ENCODE assay signal across 12 mouse cellular contexts in genomic region chrX:151054489-151054888, GRCm38 (mm10). TPM values are rescaled to one million over a fixed set of nuclear protein-coding genes. Genes with fewer than 3 reads are reported as not detected.
DNase-seq lines count a peak whose midpoint lies in the region; ATAC-seq lines count a peak whose summit lies in the region.
"Had no signal": no experiment of that assay in that cellular context is flagged by ENCODE, and none has a peak within 500 bp of the region (broad histone marks: within the 10 kb centered on the region; RNA-seq: fewer than 3 reads in every experiment).

No protein-coding gene starts in this region.

- WGBS in kidney, embryonic 14.5 days, result 46% methylated on average over 5 of the region's 6 CpGs
- WGBS in limb, embryonic 10.5 days, result 54% methylated on average over 5 of the region's 6 CpGs

- H3K4me3 ChIP-seq in kidney, embryonic 14.5 days (ENCODE audit: low read length), result no peak overlapping the region
- H3K4me3 ChIP-seq in limb, embryonic 10.5 days, result peak overlapping the region; percentile 27
- H3K4me3 ChIP-seq: forebrain, embryonic 15.5 days had no signal

- no peaks in the 10 kb centered on the region for H3K9me3 ChIP-seq in kidney, embryonic 14.5 days (ENCODE audit: control insufficient read depth, low read length)
- no peaks in the 10 kb centered on the region for H3K9me3 ChIP-seq in limb, embryonic 10.5 days (replicated peaks)
- H3K9me3 ChIP-seq: forebrain, embryonic 15.5 days had no signal

- peak; percentile 4 for DNase-seq in embryo, embryonic 10 days (ENCODE audit: low spot score)
- DNase-seq in embryo, embryonic 9.5 days (ENCODE audit: extremely low spot score), result no peak
- DNase-seq in kidney, adult 18-20 months, result no peak
- DNase-seq in MN1 (ENCODE audit: low spot score), result peak; percentile 38
- DNase-seq in limb, embryonic 10.5 days (ENCODE audit: low spot score), result peak; percentile 48
- no peak for DNase-seq in cerebellum, adult 11 months
- no peak for DNase-seq in c-Kit-positive CD71-positive TER-119-positive erythroid progenitor cells, embryonic 14.5 days (ENCODE audit: low spot score)
- DNase-seq: B cell, adult 2 months; liver, postnatal 0 days had no signal

- H3K4me2 ChIP-seq in kidney, embryonic 14.5 days (replicated peaks; ENCODE audit: low read depth, low read length), result no peak overlapping the region
- H3K4me2 ChIP-seq: forebrain, embryonic 15.5 days; hindbrain, embryonic 14.5 days had no signal

- peak; percentile 40; the same call in 1 of the 2 replicates for ATAC-seq in kidney, embryonic 14.5 days (ENCODE audit: low FRiP score, low TSS enrichment)
- ATAC-seq: forebrain, embryonic 15.5 days; liver, postnatal 0 days had no signal

- peaks cover 2% of the 10 kb centered on the region; the same call in 1 of the 2 replicates for H3K27me3 ChIP-seq in kidney, embryonic 14.5 days (ENCODE audit: control insufficient read depth, insufficient read depth, low read length)
- peaks cover 76% of the 10 kb centered on the region for H3K27me3 ChIP-seq in limb, embryonic 10.5 days (ENCODE audit: low read depth, poor library complexity, severe bottlenecking)
- H3K27me3 ChIP-seq: forebrain, embryonic 15.5 days had no signal

- H3K36me3 ChIP-seq in kidney, embryonic 14.5 days (ENCODE audit: control insufficient read depth, insufficient read depth, low read length), result no peaks in the 10 kb centered on the region
- H3K36me3 ChIP-seq in limb, embryonic 10.5 days, result peaks cover 41% of the 10 kb centered on the region

- H3K4me1 ChIP-seq in kidney, embryonic 14.5 days (ENCODE audit: control insufficient read depth, insufficient read depth, low read length), result 0 out of 2 replicates have a peak, but pooled peaks cover 2% of the 10 kb centered on the region
- H3K4me1 ChIP-seq in limb, embryonic 10.5 days, result peaks cover 40% of the 10 kb centered on the region

- no peak overlapping the region for H3K27ac ChIP-seq in kidney, embryonic 14.5 days (ENCODE audit: low read depth, low read length)
- peak overlapping the region; percentile 81 for H3K27ac ChIP-seq in limb, embryonic 10.5 days
- H3K27ac ChIP-seq: forebrain, embryonic 15.5 days; hindbrain, embryonic 14.5 days had no signal

- no peak overlapping the region for H3K9ac ChIP-seq in kidney, embryonic 14.5 days (ENCODE audit: low read depth, low read length)
- H3K9ac ChIP-seq: forebrain, embryonic 15.5 days; hindbrain, embryonic 14.5 days; liver, postnatal 0 days had no signal

RNA-seq across cellular contexts. Expression of gene Fgd1, which starts 8.5 kb away (rescaled TPM):
- 16.4 and 18.2 TPM in 2 replicates for polyA plus RNA-seq in kidney, embryonic 14.5 days (2014; fragmentation: Nextera tagmentation; extraction: Ambion mirVana)
- 15.3 and 17.0 TPM in 2 replicates for polyA plus RNA-seq in limb, embryonic 10.5 days (2016; fragmentation: Nextera tagmentation; extraction: Ambion mirVana)

RNA-seq across cellular contexts. Expression of gene Gnl3l, which starts 37.4 kb away (rescaled TPM):
- 20.2 and 31.3 TPM in 2 replicates for polyA plus RNA-seq in kidney, embryonic 14.5 days (2014; fragmentation: Nextera tagmentation; extraction: Ambion mirVana)
- 34.2 and 35.0 TPM in 2 replicates for polyA plus RNA-seq in limb, embryonic 10.5 days (2016; fragmentation: Nextera tagmentation; extraction: Ambion mirVana)

RNA-seq across cellular contexts. Expression of gene Tsr2, which starts 41.9 kb away (rescaled TPM):
- 42.0 and 46.1 TPM in 2 replicates for polyA plus RNA-seq in kidney, embryonic 14.5 days (2014; fragmentation: Nextera tagmentation; extraction: Ambion mirVana)
- polyA plus RNA-seq in limb, embryonic 10.5 days (2016; fragmentation: Nextera tagmentation; extraction: Ambion mirVana), result 59.1 and 68.9 TPM in 2 replicates

Comparison
In these comparisons a context has a peak if more than half of its experiments do, and no peak if none do; other contexts are left out.
1. DNase-seq: peak in embryo, embryonic 10 days (single experiment), MN1 (single experiment) and limb, embryonic 10.5 days (single experiment); none in embryo, embryonic 9.5 days (single experiment), kidney, adult 18-20 months (single experiment), cerebellum, adult 11 months (single experiment) and c-Kit-positive CD71-positive TER-119-positive erythroid progenitor cells, embryonic 14.5 days (single experiment).